Mouse (Mus musculus): ENCODE measurements around the gene Rpgrip1. TPM values are rescaled to one million over a fixed set of nuclear protein-coding genes. Genes with fewer than 3 reads are reported as not detected.

Rpgrip1 gene
- polyA plus RNA-seq, 1 experiment: 1.7 TPM

- TF ChIP-seq CTCF (IDR thresholded peaks at IDR 0.05; ENCODE audit: low read depth, low read length) (no peak), POLR2A (IDR thresholded peaks at IDR 0.05; ENCODE audit: borderline replicate concordance, low read depth, low read length) (no peak)
- peaks cover 23% of the 10 kb centered on the region for H3K4me1 ChIP-seq (ENCODE audit: control insufficient read depth, insufficient read depth, low read length)
- no peak overlapping the region for H3K4me3 ChIP-seq (ENCODE audit: insufficient read depth, low read length)
- no peak overlapping the region for H3K27ac ChIP-seq (ENCODE audit: insufficient read depth, low read depth, low read length)
These were observed 33.7 kb downstream of the Rpgrip1 start for GRCm38 (mm10) chr14:52144165-52144564.

GRCm38 (mm10) chr14:52146540-52146939 lies 36.0 kb downstream of the Rpgrip1 start:
- Histone ChIP-seq H3K4me3 (ENCODE audit: insufficient read depth, low read length) (no peak overlapping the region), H3K27ac (ENCODE audit: insufficient read depth, low read depth, low read length) (no peak overlapping the region), H3K4me1 (ENCODE audit: control insufficient read depth, insufficient read depth, low read length) (peaks cover 9% of the 10 kb centered on the region)
- TF ChIP-seq CTCF (IDR thresholded peaks at IDR 0.05; ENCODE audit: low read depth, low read length) (no peak), POLR2A (IDR thresholded peaks at IDR 0.05; ENCODE audit: borderline replicate concordance, low read depth, low read length) (no peak)

GRCm38 (mm10) chr14:52149888-52150287 lies 39.4 kb downstream of the Rpgrip1 start:
- 0 out of 2 replicates have a peak, but pooled peaks cover 3% of the 10 kb centered on the region for H3K4me1 ChIP-seq (ENCODE audit: control insufficient read depth, insufficient read depth, low read length)
- TF ChIP-seq CTCF (IDR thresholded peaks at IDR 0.05; ENCODE audit: low read depth, low read length) (no peak), POLR2A (IDR thresholded peaks at IDR 0.05; ENCODE audit: borderline replicate concordance, low read depth, low read length) (no peak)
- H3K27ac ChIP-seq (ENCODE audit: insufficient read depth, low read depth, low read length): no peak overlapping the region
- no peak overlapping the region for H3K4me3 ChIP-seq (ENCODE audit: insufficient read depth, low read length)

- Histone ChIP-seq H3K4me1 (ENCODE audit: control insufficient read depth, insufficient read depth, low read length) (0 out of 2 replicates have a peak, but pooled peaks cover 3% of the 10 kb centered on the region), H3K4me3 (ENCODE audit: insufficient read depth, low read length) (no peak overlapping the region), H3K27ac (ENCODE audit: insufficient read depth, low read depth, low read length) (no peak overlapping the region)
- TF ChIP-seq CTCF (IDR thresholded peaks at IDR 0.05; ENCODE audit: low read depth, low read length) (no peak), POLR2A (IDR thresholded peaks at IDR 0.05; ENCODE audit: borderline replicate concordance, low read depth, low read length) (no peak)
These were observed 41.7 kb downstream of the Rpgrip1 start for GRCm38 (mm10) chr14:52152179-52152578.

- Histone ChIP-seq H3K27ac (ENCODE audit: insufficient read depth, low read depth, low read length) (no peak overlapping the region), H3K4me3 (ENCODE audit: insufficient read depth, low read length) (no peak overlapping the region), H3K4me1 (ENCODE audit: control insufficient read depth, insufficient read depth, low read length) (0 out of 2 replicates have a peak, but pooled peaks cover 3% of the 10 kb centered on the region)
- TF ChIP-seq POLR2A (IDR thresholded peaks at IDR 0.05; ENCODE audit: borderline replicate concordance, low read depth, low read length) (no peak), CTCF (IDR thresholded peaks at IDR 0.05; ENCODE audit: low read depth, low read length) (no peak)
These were observed 42.1 kb downstream of the Rpgrip1 start for GRCm38 (mm10) chr14:52152613-52153012.

- TF ChIP-seq CTCF (IDR thresholded peaks at IDR 0.05; ENCODE audit: low read depth, low read length) (no peak), POLR2A (IDR thresholded peaks at IDR 0.05; ENCODE audit: borderline replicate concordance, low read depth, low read length) (no peak)
- Histone ChIP-seq H3K27ac (ENCODE audit: insufficient read depth, low read depth, low read length) (no peak overlapping the region), H3K4me1 (ENCODE audit: control insufficient read depth, insufficient read depth, low read length) (no peaks in the 10 kb centered on the region), H3K4me3 (ENCODE audit: insufficient read depth, low read length) (no peak overlapping the region)
These were observed 44.5 kb downstream of the Rpgrip1 start for GRCm38 (mm10) chr14:52155008-52155407.

GRCm38 (mm10) chr14:52160911-52161310 lies 50.4 kb downstream of the Rpgrip1 start:
- no peaks in the 10 kb centered on the region for H3K4me1 ChIP-seq (ENCODE audit: control insufficient read depth, insufficient read depth, low read length)
- H3K27ac ChIP-seq (ENCODE audit: insufficient read depth, low read depth, low read length): no peak overlapping the region
- TF ChIP-seq POLR2A (IDR thresholded peaks at IDR 0.05; ENCODE audit: borderline replicate concordance, low read depth, low read length) (no peak), CTCF (IDR thresholded peaks at IDR 0.05; ENCODE audit: low read depth, low read length) (no peak)
- no peak overlapping the region for H3K4me3 ChIP-seq (ENCODE audit: insufficient read depth, low read length)

GRCm38 (mm10) chr14:52166571-52166970 lies 56.1 kb downstream of the Rpgrip1 start:
- peaks cover 3% of the 10 kb centered on the region for H3K4me1 ChIP-seq (ENCODE audit: control insufficient read depth, insufficient read depth, low read length)

GRCm38 (mm10) chr14:52188788-52189187 lies 78.3 kb downstream of the Rpgrip1 start:
- H3K4me1 ChIP-seq (ENCODE audit: control insufficient read depth, insufficient read depth, low read length): peaks cover 2% of the 10 kb centered on the region; the same call in 1 of the 2 replicates
- H3K27ac ChIP-seq (ENCODE audit: insufficient read depth, low read depth, low read length): no peak overlapping the region
- no peak overlapping the region for H3K4me3 ChIP-seq (ENCODE audit: insufficient read depth, low read length)
- TF ChIP-seq POLR2A (IDR thresholded peaks at IDR 0.05; ENCODE audit: borderline replicate concordance, low read depth, low read length) (no peak), CTCF (IDR thresholded peaks at IDR 0.05; ENCODE audit: low read depth, low read length) (no peak)

More at GRCm38 (mm10) chr14:52166571-52166970, 56.1 kb downstream of the Rpgrip1 start:
- Histone ChIP-seq H3K27ac (ENCODE audit: insufficient read depth, low read depth, low read length) (no peak overlapping the region), H3K4me3 (ENCODE audit: insufficient read depth, low read length) (no peak overlapping the region)
- TF ChIP-seq CTCF (IDR thresholded peaks at IDR 0.05; ENCODE audit: low read depth, low read length): no peak
- TF ChIP-seq POLR2A (IDR thresholded peaks at IDR 0.05; ENCODE audit: borderline replicate concordance, low read depth, low read length): no peak

GRCm38 (mm10) chr14:52189519-52189918 lies 79.0 kb downstream of the Rpgrip1 start:
- H3K27ac ChIP-seq (ENCODE audit: insufficient read depth, low read depth, low read length): no peak overlapping the region
- TF ChIP-seq POLR2A (IDR thresholded peaks at IDR 0.05; ENCODE audit: borderline replicate concordance, low read depth, low read length) (no peak), CTCF (IDR thresholded peaks at IDR 0.05; ENCODE audit: low read depth, low read length) (no peak)
- no peak overlapping the region for H3K4me3 ChIP-seq (ENCODE audit: insufficient read depth, low read length)
- peaks cover 6% of the 10 kb centered on the region for H3K4me1 ChIP-seq (ENCODE audit: control insufficient read depth, insufficient read depth, low read length)

All from bone marrow macrophage, adult 2 months (primary cell).